Mouse (Mus musculus) E14TG2a.4 (cell line): ENCODE data around the gene Morn1.

ENCODE experiments used
- H3K27me3 ChIP-seq: 2 replicates; pipeline ENCODE4 v1.6.1; 2014; ENCODE audit warnings: low read length, control low read depth; ENCODE audit not compliant: insufficient read depth
- H3K36me3 ChIP-seq: 2 replicates; pipeline ENCODE4 v1.6.1; 2014; ENCODE audit warnings: low read length, control low read depth; ENCODE audit not compliant: insufficient read depth
- H3K4me1 ChIP-seq: replicated peaks from 2 replicates; pipeline ENCODE4 v1.6.1; 2014; ENCODE audit warnings: low read depth, low read length, control low read depth
- H3K4me3 ChIP-seq: replicated peaks from 2 replicates; pipeline ENCODE4 v1.5.1; 2014; ENCODE audit warnings: mild to moderate bottlenecking, low read length
- H3K9me3 ChIP-seq: 2 replicates; pipeline ENCODE4 v1.6.1; 2014; ENCODE audit warnings: low read length, control low read depth
- CTCF ChIP-seq: conservative IDR thresholded peaks from 2 replicates; pipeline ENCODE4 v1.5.1; 2014; ENCODE audit warnings: low read length
- NANOG ChIP-seq: IDR thresholded peaks from 2 replicates; pipeline ENCODE4 v1.6.1; 2014; ENCODE audit warnings: borderline replicate concordance, low read length, mixed read lengths
- POU5F1 ChIP-seq: IDR thresholded peaks from 2 replicates; pipeline ENCODE4 v1.6.1; 2014; ENCODE audit warnings: low read length, borderline replicate concordance

Gene Morn1

GRCm38 (mm10) chr4:155086108-155087024, at the start of gene Morn1, which contains the start of gene Rer1:
Gene Morn1, plus strand, starts transcription at chr4:155086577.
Gene Rer1, minus strand, starts transcription at chr4:155086382.
- Histone ChIP-seq H3K4me3 (peak within 1 kb of the TSS; percentile 100), H3K9me3 (no peaks in the 10 kb centered on the region), H3K36me3 (peaks cover 65% of the 10 kb centered on the region), H3K4me1 (peaks cover 48% of the 10 kb centered on the region), H3K27me3 (no peaks in the 10 kb centered on the region)
- TF ChIP-seq CTCF, result no peak
- no peak for TF ChIP-seq NANOG
- TF ChIP-seq POU5F1, result no peak

GRCm38 (mm10) chr4:155040197-155040596, 46.2 kb upstream of the Morn1 start:
- peaks cover 13% of the 10 kb centered on the region for H3K4me1 ChIP-seq
- TF ChIP-seq CTCF (no peak), NANOG (no peak), POU5F1 (no peak)

GRCm38 (mm10) chr4:155040696-155041095, 45.7 kb upstream of the Morn1 start:
- no peak overlapping the region for H3K4me3 ChIP-seq
- TF ChIP-seq CTCF (no peak), POU5F1 (no peak), NANOG (no peak)
- no peaks in the 10 kb centered on the region for H3K9me3 ChIP-seq

More at GRCm38 (mm10) chr4:155040197-155040596, 46.2 kb upstream of the Morn1 start:
- no peaks in the 10 kb centered on the region for H3K9me3 ChIP-seq
- peaks cover 80% of the 10 kb centered on the region for H3K27me3 ChIP-seq
- no peaks in the 10 kb centered on the region for H3K36me3 ChIP-seq
- no peak overlapping the region for H3K4me3 ChIP-seq

GRCm38 (mm10) chr4:155042606-155043288, 43.6 kb upstream of the Morn1 start:
- peaks cover 81% of the 10 kb centered on the region for H3K27me3 ChIP-seq
- peak overlapping the region; percentile 76 for H3K4me3 ChIP-seq
- H3K4me1 ChIP-seq, result peaks cover 13% of the 10 kb centered on the region
- TF ChIP-seq CTCF (no peak), POU5F1 (no peak)
- H3K36me3 ChIP-seq, result no peaks in the 10 kb centered on the region
- H3K9me3 ChIP-seq, result no peaks in the 10 kb centered on the region

More at GRCm38 (mm10) chr4:155040696-155041095, 45.7 kb upstream of the Morn1 start:
- Histone ChIP-seq H3K27me3 (peaks cover 81% of the 10 kb centered on the region), H3K4me1 (peaks cover 13% of the 10 kb centered on the region), H3K36me3 (no peaks in the 10 kb centered on the region)

GRCm38 (mm10) chr4:155043289-155043625, 43.1 kb upstream of the Morn1 start:
- peaks cover 85% of the 10 kb centered on the region for H3K27me3 ChIP-seq
- TF ChIP-seq NANOG (no peak), CTCF (no peak), POU5F1 (no peak)
- no peaks in the 10 kb centered on the region for H3K9me3 ChIP-seq
- peak overlapping the region; percentile 76 for H3K4me3 ChIP-seq
- H3K4me1 ChIP-seq, result peaks cover 13% of the 10 kb centered on the region
- H3K36me3 ChIP-seq, result no peaks in the 10 kb centered on the region

- Histone ChIP-seq H3K27me3 (peaks cover 68% of the 10 kb centered on the region), H3K4me3 (no peak overlapping the region), H3K4me1 (peaks cover 10% of the 10 kb centered on the region), H3K9me3 (peaks cover 7% of the 10 kb centered on the region), H3K36me3 (no peaks in the 10 kb centered on the region)
- TF ChIP-seq CTCF, result no peak
- no peak for TF ChIP-seq NANOG
- no peak for TF ChIP-seq POU5F1
These were observed 39.7 kb upstream of the Morn1 start for GRCm38 (mm10) chr4:155046636-155047035.

GRCm38 (mm10) chr4:155050116-155050515, 36.3 kb upstream of the Morn1 start:
- peaks cover 7% of the 10 kb centered on the region for H3K9me3 ChIP-seq
- no peaks in the 10 kb centered on the region for H3K36me3 ChIP-seq
- no peak overlapping the region for H3K4me3 ChIP-seq
- H3K27me3 ChIP-seq, result peaks cover 34% of the 10 kb centered on the region
- no peak for TF ChIP-seq CTCF
- no peak for TF ChIP-seq POU5F1
- no peak for TF ChIP-seq NANOG
- peaks cover 11% of the 10 kb centered on the region for H3K4me1 ChIP-seq

GRCm38 (mm10) chr4:155056724-155057123, 29.7 kb upstream of the Morn1 start, which contains the start of gene Plch2:
Gene Plch2, minus strand, starts transcription at chr4:155056784.
- TF ChIP-seq CTCF (no peak), POU5F1 (no peak), NANOG (no peak)
- Histone ChIP-seq H3K9me3 (no peaks in the 10 kb centered on the region), H3K27me3 (peaks cover 21% of the 10 kb centered on the region), H3K4me3 (0 out of 2 replicates have a peak within 1 kb of the TSS, but pooled peaks have one; percentile 32), H3K36me3 (no peaks in the 10 kb centered on the region), H3K4me1 (peaks cover 45% of the 10 kb centered on the region)

- TF ChIP-seq NANOG (no peak), CTCF (no peak), POU5F1 (no peak)
- Histone ChIP-seq H3K9me3 (no peaks in the 10 kb centered on the region), H3K4me3 (0 out of 2 replicates have a peak overlapping the region, but pooled peaks have one; percentile 13), H3K4me1 (peaks cover 50% of the 10 kb centered on the region), H3K36me3 (no peaks in the 10 kb centered on the region), H3K27me3 (peaks cover 21% of the 10 kb centered on the region)
These were observed 28.1 kb upstream of the Morn1 start for GRCm38 (mm10) chr4:155058325-155058724.
